Mouse (Mus musculus) urinary bladder, adult 2 months (tissue): ENCODE results near the gene Slc2a2. TPM values are rescaled to one million over a fixed set of nuclear protein-coding genes. Genes with fewer than 3 reads are reported as not detected.

ENCODE experiments used
- DNase-seq: peaks from one replicate; pipeline ENCODE4 v3.0.0; 2022; ENCODE audit warnings: low spot score
- polyA plus RNA-seq: library from polyadenylated mRNA; depleted of rRNA; stranded (reverse); fragments of >200 nt; gene quantifications from 2 replicates; pipeline ENCODE4 v1.2.3, GENCODE M21; 2012; rRNA removed

Slc2a2 gene
- 0.10 and 0.12 TPM in 2 replicates for polyA plus RNA-seq

DNA sequence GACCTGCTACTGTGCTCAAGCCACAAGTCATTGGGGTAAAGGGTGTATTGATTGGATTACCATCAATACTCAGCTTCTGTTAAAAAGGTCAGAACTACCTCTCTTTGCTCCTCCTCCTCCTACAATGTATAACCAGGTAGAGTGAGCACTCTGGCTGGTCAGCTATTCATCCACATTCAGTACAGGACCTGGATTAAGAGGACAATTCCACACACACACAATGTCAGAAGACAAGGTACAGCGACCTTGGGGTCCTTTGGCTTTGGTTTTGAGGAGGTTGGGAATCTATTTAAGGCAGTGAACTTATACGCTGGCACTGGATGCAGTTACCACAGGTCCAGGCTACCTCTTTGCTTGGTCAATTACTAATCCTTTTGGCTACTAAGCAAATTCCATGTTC lies at the start of gene Slc2a2:
Gene Slc2a2, plus strand, starts transcription at position 107 of the 400 bp plus-strand sequence.
- DNase-seq = no peak

DNA sequence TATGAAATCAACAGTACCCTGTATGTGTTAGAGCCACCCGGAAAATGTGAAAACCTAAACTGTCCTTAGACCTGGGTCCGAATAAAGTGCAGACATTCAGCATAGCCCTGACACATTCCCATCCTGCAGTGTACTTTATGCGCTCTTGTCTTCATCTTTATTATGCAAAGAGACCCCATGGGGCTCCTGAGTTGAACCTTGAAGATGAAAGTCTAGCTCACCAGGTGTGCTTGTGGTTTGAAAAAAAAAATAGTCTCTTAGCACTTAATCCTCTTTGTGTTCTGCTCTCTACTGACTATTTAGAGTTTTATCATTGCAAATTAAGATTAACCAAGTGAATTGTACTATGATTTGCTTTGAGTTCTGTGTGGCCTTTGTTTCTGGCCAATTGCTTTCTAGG lies 45.1 kb upstream of the Slc2a2 start:
- DNase-seq = no peak

- no peak for DNase-seq
These were observed 44.7 kb upstream of the Slc2a2 start for GRCm38 (mm10) chr3:28653043-28653442.

DNA sequence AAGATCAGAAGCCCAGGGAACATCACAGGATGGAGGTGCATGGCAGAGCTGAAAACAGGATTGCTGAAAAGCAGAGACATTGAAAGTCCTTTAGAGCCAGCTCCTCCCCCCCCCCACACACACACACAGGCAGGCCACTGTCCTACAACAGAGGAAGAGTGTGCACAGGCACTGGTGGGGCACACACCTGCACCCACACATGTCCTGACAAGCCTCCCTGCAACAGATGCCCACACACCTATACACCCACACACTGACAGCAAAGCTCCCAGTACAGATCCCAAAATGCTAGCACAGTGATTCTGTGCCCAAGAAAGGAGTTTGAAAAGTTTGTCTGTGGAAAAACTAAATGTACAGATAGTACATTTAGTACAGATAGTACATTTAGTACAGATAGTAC lies 43.0 kb upstream of the Slc2a2 start:
- no peak for DNase-seq

DNA sequence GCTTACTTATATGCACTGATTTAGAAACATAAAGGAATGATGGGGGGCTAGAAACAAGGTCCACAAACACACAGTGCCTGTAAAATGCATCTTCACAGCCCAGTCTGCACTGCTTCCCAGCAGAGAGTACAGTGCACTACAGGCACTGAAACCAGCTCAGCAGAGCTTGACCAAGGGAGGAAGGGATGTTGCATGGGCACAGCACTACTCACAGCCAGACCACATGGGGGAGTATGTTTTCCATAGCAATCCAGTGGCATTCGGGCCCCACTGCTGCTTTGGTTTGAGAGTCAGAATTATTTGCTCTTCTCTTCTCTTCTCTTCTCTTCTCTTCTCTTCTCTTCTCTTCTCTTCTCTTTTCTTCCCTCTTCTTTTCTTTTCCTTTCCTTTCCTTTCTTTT lies 39.4 kb upstream of the Slc2a2 start:
- no peak for DNase-seq

- no peak for DNase-seq
These were observed 16.9 kb upstream of the Slc2a2 start for GRCm38 (mm10) chr3:28680851-28681250.

DNA sequence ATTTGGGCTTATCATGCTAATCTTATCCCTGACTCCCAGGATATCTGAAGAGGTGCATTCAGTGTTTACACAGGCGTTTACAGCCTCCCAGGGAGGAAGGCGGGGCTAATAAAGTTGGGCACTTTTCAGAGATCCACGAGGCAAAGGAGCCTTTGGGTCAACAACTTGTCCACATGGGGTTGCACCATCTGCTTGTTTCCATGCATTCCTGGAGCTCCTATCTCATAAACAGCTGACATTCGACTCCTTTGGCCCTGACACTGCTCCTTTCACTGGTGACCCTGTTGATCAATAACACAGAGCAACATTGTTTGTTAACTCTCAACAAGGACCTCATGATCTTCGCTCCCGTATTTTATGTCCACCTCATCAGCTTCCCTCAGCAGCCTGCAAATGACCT lies 15.8 kb upstream of the Slc2a2 start:
- DNase-seq = no peak

- DNase-seq = no peak
These were observed 15.3 kb upstream of the Slc2a2 start for GRCm38 (mm10) chr3:28682411-28682810.

GRCm38 (mm10) chr3:28685510-28685909 lies 12.2 kb upstream of the Slc2a2 start:
- DNase-seq = no peak

GRCm38 (mm10) chr3:28694811-28695210 lies 2.9 kb upstream of the Slc2a2 start:
- no peak for DNase-seq

- no peak for DNase-seq
These were observed 2.1 kb upstream of the Slc2a2 start for GRCm38 (mm10) chr3:28695608-28696007.

DNA sequence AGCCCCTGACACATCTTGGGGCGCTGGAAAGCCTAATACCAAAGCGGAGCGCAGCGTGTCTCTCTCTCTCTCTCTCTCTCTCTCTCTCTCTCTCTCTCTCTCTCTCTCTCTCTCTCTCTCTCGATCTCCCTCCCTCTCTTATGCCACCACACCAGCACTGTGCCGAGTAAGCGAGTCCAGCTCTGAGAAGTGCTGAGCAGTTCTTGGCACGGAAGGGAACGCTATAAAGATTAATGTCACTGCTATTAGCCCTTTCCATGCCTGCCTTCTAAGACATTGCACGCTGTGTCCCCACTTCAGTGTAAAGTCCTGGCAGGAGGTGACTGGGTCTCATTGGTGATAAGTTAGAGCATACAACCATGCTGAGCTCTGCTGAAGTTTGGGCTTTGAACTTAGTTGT lies 1.5 kb upstream of the Slc2a2 start:
- DNase-seq = no peak

- DNase-seq = no peak
These were observed 1.9 kb downstream of the Slc2a2 start for GRCm38 (mm10) chr3:28699601-28700000.

GRCm38 (mm10) chr3:28705522-28706137 lies 7.9 kb downstream of the Slc2a2 start:
- no peak for DNase-seq

DNA sequence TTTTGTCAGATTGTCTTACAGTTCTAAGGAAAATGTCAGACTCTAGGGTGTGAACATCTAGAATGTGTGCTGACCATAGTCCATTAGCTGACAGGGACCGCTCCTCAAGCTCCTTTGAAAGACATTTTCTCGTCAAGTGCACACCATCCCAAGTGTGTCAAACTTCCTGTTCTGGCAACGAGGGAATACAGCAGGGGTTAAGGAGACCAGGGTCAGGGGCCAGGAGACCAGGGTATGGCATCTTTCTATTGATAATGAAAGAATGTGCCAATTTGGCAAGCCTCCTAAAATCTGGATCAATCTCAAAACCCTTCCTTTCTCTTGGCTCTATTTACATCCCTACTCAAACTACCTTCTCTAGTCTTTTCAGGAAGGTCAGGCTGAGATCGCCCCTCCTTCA lies 9.0 kb downstream of the Slc2a2 start:
- no peak for DNase-seq

- DNase-seq = no peak
These were observed 12.0 kb downstream of the Slc2a2 start for GRCm38 (mm10) chr3:28709740-28710139.

- no peak for DNase-seq
These were observed 16.4 kb downstream of the Slc2a2 start for GRCm38 (mm10) chr3:28713913-28714698.

GRCm38 (mm10) chr3:28718521-28718920 lies 20.8 kb downstream of the Slc2a2 start:
- no peak for DNase-seq

DNA sequence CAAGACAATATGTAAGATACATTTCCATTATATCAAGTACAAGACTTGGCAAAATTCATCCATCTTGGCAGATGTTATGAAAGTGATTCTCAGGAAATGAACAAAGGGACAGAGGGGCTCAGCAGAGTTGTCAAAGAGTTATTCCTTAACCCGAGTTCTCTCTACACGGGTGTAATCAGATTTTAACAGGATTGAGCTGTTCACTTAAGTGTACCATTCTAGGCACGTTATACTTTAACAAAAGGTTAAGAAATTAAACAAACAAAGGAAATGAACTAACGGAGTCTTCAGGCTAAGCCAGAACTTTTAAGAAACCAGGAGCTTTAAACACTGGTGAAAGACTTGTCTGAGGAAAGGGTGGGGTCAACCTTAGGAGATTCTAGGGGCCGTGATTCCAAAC lies 23.5 kb downstream of the Slc2a2 start:
- no peak for DNase-seq

- no peak for DNase-seq
These were observed 24.1 kb downstream of the Slc2a2 start for GRCm38 (mm10) chr3:28721838-28722237.

- DNase-seq = no peak
These were observed 24.8 kb downstream of the Slc2a2 start for GRCm38 (mm10) chr3:28722531-28722930.

- no peak for DNase-seq
These were observed 25.8 kb downstream of the Slc2a2 start for GRCm38 (mm10) chr3:28723534-28723933.

DNA sequence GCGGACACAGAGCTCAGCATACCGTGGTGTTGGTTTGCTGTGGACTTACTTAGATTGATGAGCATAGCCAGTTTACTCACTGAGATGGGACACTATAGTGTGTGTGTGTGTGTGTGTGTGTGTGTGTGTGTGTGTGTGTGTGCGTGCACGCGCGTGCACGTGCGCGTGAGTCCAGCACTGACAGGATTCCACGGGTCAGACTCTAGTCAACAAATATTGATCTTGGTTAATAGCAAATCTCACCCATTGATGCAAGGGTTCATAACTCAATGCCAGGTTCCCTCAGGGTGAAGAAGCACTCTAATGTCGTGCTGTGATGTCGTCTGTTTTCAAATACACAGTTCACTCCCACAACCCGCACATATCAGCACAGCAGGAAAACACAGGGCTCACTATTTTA lies 27.5 kb downstream of the Slc2a2 start:
- DNase-seq = no peak

DNA sequence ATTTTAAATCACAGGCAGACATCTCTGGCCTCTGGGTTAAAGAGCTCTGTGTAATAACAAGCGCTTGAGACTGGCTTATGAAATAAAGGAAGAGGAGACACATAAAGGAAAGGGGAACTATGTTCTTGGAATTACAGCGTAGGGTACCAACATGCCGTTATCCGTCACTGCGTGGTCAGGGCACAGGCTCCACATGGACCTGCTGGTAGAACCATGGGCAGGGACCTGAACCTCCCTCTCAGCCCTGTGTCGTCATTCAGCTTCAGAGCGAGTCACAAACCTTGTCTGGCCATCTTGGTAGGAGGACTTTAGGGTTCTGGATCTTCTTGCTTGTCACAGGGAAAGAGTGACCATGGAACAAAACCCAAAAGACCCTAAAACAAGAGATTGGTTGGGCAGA lies 28.7 kb downstream of the Slc2a2 start:
- no peak for DNase-seq
